Mouse (Mus musculus) hindbrain, embryonic 11.5 days (tissue): ENCODE results near the gene Bnc2. TPM values are rescaled to one million over a fixed set of nuclear protein-coding genes. Genes with fewer than 3 reads are reported as not detected.

Experiments used
- polyA plus RNA-seq: library from polyadenylated mRNA; unstranded; fragments of >200 nt; fragmentation: Nextera tagmentation; extraction: Ambion mirVana; gene quantifications from 2 replicates; pipeline ENCODE4 v1.2.1, GENCODE M21; 2014

The Bnc2 gene
- polyA plus RNA-seq, 1 experiment from 2014 or later: 16.1 TPM

Other genes with a start within 250 kb of the Bnc2 start
- gene Cntln, start 209.0 kb upstream of the Bnc2 start, polyA plus RNA-seq: 10.4 and 11.4 TPM in 2 replicates